Mouse (Mus musculus): ENCODE results near the gene Lyrm9. TPM values are rescaled to one million over a fixed set of nuclear protein-coding genes. Genes with fewer than 3 reads are reported as not detected.
A peak's percentile ranks its signal among the peaks of the same experiment; 100 is the strongest.
"Not testable (repeated sequence)": the region's sequence is repeated elsewhere in the genome, so short reads cannot be mapped to it uniquely, and the experiment has no call there.

The Lyrm9 gene
- polyA plus RNA-seq, 1 experiment from 2014 or later: 30.4 TPM

DNA sequence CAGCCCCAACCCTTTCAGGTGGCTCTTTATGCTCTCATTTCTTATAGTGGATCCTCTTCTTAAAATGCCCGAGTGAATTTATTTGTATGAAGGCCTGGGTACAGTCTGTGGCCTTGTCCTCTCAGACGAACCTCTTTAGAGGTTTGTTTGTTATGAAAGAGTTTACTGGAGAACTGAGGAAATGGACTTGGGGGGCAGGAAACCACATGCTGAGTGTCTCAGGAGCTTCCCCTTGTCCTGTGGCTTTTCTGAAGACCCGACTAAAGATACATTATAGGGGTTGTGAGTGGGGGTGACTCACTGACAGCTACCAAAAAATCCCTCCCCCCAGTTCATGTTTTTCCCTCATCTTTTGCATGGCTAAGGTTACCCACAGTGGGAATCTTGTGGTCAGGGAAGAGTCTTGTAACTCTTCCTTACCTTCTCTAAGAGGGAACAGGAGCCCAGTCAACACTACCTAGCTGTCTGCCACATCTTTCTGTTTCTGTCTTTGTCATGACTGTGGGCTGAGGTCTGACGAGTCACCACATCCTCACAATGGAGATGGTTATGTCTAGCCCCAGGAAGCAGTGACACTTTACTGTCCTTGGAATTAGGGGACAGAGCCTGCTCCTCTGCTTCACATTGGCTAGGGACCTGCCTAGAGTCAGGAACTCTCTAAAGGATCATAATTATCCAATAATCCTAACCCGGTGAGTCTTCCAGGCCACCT lies 38.3 kb downstream of the Lyrm9 start:
- no peak overlapping the region for H3K4me2 ChIP-seq
- WGBS: 78% methylated on average over 5 of the region's 5 CpGs
- H3K27ac ChIP-seq: no peak overlapping the region
- no peaks in the 10 kb centered on the region for H3K9me3 ChIP-seq
- no peak for ATAC-seq (ENCODE audit: low FRiP score)
- H3K36me3 ChIP-seq: no peaks in the 10 kb centered on the region
- H3K4me1 ChIP-seq (replicated peaks): no peaks in the 10 kb centered on the region
- no peak overlapping the region for H3K9ac ChIP-seq
- no peaks in the 10 kb centered on the region for H3K27me3 ChIP-seq
- no peak overlapping the region for H3K4me3 ChIP-seq

- Histone ChIP-seq H3K4me1 (replicated peaks) (no peaks in the 10 kb centered on the region), H3K4me2 (no peak overlapping the region), H3K9me3 (no peaks in the 10 kb centered on the region), H3K27me3 (no peaks in the 10 kb centered on the region), H3K36me3 (no peaks in the 10 kb centered on the region), H3K9ac (no peak overlapping the region), H3K4me3 (no peak overlapping the region), H3K27ac (no peak overlapping the region)
- 78% methylated on average over 2 of the region's 2 CpGs for WGBS
- no peak for ATAC-seq (ENCODE audit: low FRiP score)
These were observed 38.9 kb downstream of the Lyrm9 start for GRCm38 (mm10) chr11:78865314-78865713.

- no peaks in the 10 kb centered on the region for H3K4me1 ChIP-seq (replicated peaks)
- H3K9me3 ChIP-seq: no peaks in the 10 kb centered on the region
- WGBS: 90% methylated on average over 3 of the region's 3 CpGs
- no peaks in the 10 kb centered on the region for H3K27me3 ChIP-seq
- H3K4me2 ChIP-seq: no peak overlapping the region
- H3K36me3 ChIP-seq: no peaks in the 10 kb centered on the region
- no peak overlapping the region for H3K27ac ChIP-seq
- ATAC-seq (ENCODE audit: low FRiP score): no peak
- H3K4me3 ChIP-seq: no peak overlapping the region
- H3K9ac ChIP-seq: no peak overlapping the region
These were observed 40.1 kb downstream of the Lyrm9 start for GRCm38 (mm10) chr11:78866486-78866885.

DNA sequence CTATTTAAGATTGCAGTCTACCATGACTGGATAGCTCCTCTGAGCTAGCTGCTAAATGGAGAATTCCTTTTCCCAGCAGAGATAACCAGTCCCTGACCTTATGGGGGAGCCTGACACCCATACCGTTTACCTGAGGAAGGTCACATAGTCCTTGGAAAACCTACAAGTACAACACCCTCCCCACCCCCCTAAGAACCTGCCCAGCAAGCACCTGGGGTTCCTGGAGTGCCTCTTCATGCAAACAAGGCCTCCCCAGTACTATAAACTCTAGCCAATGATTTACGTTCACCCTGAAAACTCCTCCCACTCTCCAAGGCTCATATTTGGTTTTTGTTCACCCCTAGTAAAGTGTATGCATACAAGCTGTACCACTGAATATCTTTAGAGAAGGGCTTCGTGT lies 41.3 kb downstream of the Lyrm9 start:
- H3K9me3 ChIP-seq: no peaks in the 10 kb centered on the region
- no peaks in the 10 kb centered on the region for H3K27me3 ChIP-seq
- no peaks in the 10 kb centered on the region for H3K36me3 ChIP-seq
- H3K4me1 ChIP-seq (replicated peaks): no peaks in the 10 kb centered on the region
- 77% methylated on average over 3 of the region's 3 CpGs for WGBS
- no peak overlapping the region for H3K9ac ChIP-seq
- H3K27ac ChIP-seq: no peak overlapping the region
- H3K4me2 ChIP-seq: no peak overlapping the region
- no peak overlapping the region for H3K4me3 ChIP-seq
- ATAC-seq (ENCODE audit: low FRiP score): no peak

- not testable (repeated sequence) for H3K4me1 ChIP-seq (replicated peaks); H3K27me3 ChIP-seq; H3K4me3 ChIP-seq; H3K36me3 ChIP-seq; ATAC-seq (ENCODE audit: low FRiP score); H3K27ac ChIP-seq; H3K9me3 ChIP-seq; H3K4me2 ChIP-seq; H3K9ac ChIP-seq
- 95% methylated on average over 8 of the region's 8 CpGs for WGBS
These were observed 42.8 kb downstream of the Lyrm9 start for GRCm38 (mm10) chr11:78869205-78869604.

DNA sequence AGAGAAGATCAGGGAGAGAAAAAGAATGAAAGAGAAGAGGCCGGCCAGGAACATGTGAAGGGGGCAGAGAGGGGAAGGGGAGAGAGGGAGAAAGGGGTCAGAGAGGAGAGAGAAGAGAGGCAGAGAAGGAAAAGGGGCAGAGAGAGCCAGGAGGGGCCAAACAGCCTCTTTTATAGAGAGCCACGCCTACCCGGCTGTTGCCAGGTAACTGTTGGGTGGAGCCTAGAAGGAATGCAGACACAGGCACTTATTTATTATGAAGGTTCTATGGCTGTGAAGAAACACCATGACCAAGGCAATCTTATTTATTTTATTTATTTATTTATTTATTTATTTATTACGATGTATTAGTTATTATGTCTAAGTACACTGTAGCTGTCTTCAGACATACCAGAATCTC lies 44.5 kb downstream of the Lyrm9 start:
- Histone ChIP-seq H3K27ac (no peak overlapping the region), H3K4me3 (no peak overlapping the region), H3K27me3 (no peaks in the 10 kb centered on the region), H3K9me3 (no peaks in the 10 kb centered on the region), H3K4me1 (replicated peaks) (no peaks in the 10 kb centered on the region), H3K9ac (no peak overlapping the region), H3K36me3 (no peaks in the 10 kb centered on the region), H3K4me2 (no peak overlapping the region)
- no peak for ATAC-seq (ENCODE audit: low FRiP score)
- 83% methylated on average over 4 of the region's 4 CpGs for WGBS

DNA sequence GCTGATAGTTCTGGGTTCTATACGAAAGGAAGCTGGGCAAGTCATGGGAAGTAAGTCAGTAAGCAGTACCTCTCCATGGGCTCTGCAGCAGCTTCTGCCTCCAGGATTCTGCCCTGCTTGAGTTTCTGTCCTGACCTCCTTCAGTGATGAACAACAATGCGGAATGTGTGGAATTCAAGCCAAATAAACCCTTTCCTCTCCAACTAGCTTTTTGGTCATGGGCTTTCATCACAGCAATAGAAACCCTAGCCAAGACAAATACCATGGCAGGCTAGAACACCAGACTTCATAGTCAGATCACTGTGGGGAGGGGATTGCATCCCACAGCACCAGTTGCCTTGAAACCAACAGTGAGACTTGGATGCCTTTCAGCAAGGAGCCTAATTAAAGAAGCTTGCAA lies 46.4 kb downstream of the Lyrm9 start:
- Histone ChIP-seq H3K27me3 (no peaks in the 10 kb centered on the region), H3K4me2 (no peak overlapping the region), H3K9ac (no peak overlapping the region), H3K4me1 (replicated peaks) (no peaks in the 10 kb centered on the region), H3K27ac (no peak overlapping the region), H3K9me3 (no peaks in the 10 kb centered on the region), H3K36me3 (no peaks in the 10 kb centered on the region), H3K4me3 (no peak overlapping the region)
- 64% methylated on average over 2 of the region's 2 CpGs for WGBS
- no peak for ATAC-seq (ENCODE audit: low FRiP score)

DNA sequence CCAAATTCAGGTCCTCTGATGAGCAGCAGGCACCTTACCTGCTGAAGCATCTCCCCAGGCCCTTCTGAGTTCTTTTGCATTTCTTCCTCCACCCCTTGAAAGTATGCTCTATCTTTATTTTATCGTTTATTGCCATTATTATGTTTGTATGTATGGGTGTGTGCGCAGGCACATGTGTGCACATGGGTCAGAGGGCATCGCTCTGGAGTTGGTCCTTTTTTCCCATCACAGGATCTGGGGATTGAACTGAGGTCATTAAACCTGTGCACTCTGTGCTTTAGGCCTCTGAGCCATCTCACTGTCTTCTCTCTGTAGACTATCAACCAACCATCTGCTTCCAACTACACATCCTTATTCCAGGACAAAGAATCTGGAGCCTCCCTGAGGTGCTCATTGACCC lies 53.3 kb downstream of the Lyrm9 start:
- H3K4me2 ChIP-seq: no peak overlapping the region
- H3K4me3 ChIP-seq: no peak overlapping the region
- H3K4me1 ChIP-seq (replicated peaks): no peaks in the 10 kb centered on the region
- WGBS: 94% methylated on average over 3 of the region's 3 CpGs
- no peak for ATAC-seq (ENCODE audit: low FRiP score)
- H3K9me3 ChIP-seq: no peaks in the 10 kb centered on the region
- no peak overlapping the region for H3K27ac ChIP-seq
- H3K27me3 ChIP-seq: no peaks in the 10 kb centered on the region
- H3K9ac ChIP-seq: no peak overlapping the region
- H3K36me3 ChIP-seq: no peaks in the 10 kb centered on the region

DNA sequence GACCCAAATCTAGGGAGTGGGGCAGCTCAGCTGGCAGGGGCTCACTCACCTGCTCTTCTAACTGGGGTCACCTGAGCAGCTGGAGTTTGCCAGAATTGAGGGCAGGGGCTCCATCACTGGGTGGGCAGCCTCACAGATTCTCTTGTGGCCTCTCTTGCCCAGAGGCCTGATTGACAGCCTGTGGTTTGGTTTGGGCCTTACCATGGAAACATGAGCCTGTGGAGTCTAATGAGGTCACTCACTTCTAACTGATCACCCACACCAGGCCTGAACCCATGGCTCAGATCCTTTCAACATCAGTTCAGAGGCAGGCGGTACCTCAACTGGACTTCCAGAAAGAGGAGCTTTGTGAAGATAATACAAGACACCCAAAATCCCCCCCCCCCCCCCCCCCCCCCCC lies 60.3 kb downstream of the Lyrm9 start:
- H3K4me1 ChIP-seq (replicated peaks): peaks cover 17% of the 10 kb centered on the region
- H3K4me3 ChIP-seq: no peak overlapping the region
- H3K4me2 ChIP-seq: 0 out of 2 replicates have a peak overlapping the region, but pooled peaks have one; percentile 6
- no peaks in the 10 kb centered on the region for H3K9me3 ChIP-seq
- no peaks in the 10 kb centered on the region for H3K36me3 ChIP-seq
- H3K27me3 ChIP-seq: no peaks in the 10 kb centered on the region
- ATAC-seq (ENCODE audit: low FRiP score): 0 out of 2 replicates have a peak, but pooled peaks have one; percentile 21
- H3K9ac ChIP-seq: no peak overlapping the region
- H3K27ac ChIP-seq: peak overlapping the region; percentile 82
- WGBS: 41% methylated on average over 1 of the region's 1 CpGs

DNA sequence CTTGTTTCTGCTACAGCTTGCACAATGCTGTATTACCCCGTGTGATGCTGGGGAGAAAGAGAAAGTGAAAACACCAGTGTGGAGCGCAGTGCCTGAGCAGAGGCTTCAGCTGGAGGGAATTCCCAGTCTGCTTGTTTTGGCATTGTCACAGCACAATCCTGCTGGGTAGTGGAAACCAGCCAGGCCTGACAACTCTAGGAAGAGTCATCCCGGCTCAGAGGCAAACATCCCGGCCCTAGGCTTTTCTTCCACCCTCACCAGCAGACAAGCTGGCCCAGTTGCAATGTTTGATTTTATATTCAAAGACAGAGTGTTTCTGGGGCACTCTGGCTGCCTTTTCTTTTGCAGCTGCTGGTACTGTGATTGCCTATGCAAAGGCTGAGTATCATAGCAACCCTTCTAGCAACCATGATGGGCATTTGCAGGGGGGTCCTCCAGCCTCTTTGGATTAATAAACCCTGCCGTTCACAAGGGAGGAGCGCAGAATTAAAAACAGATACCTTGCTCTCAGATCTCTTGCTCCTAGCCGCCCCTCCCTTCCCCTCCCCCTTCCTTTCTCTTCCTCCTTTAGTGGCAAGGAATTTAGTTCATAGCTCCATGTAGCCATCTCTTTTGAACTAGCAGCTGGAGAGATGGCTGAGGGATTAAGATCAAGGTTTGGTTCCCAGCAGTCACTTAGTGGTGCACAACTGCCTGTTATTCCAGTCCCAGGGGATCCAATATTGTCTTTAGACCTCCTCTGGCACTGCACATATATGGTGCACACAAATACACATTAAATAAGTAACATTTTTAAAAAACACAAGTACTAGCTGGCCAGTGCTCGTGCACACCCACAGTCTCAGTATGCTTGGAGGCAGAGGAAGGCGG lies 61.0 kb downstream of the Lyrm9 start:
- Histone ChIP-seq H3K36me3 (no peaks in the 10 kb centered on the region), H3K9ac (peak overlapping the region; percentile 55), H3K27ac (peak overlapping the region; percentile 82), H3K4me1 (replicated peaks) (peaks cover 17% of the 10 kb centered on the region), H3K27me3 (no peaks in the 10 kb centered on the region), H3K4me3 (no peak overlapping the region), H3K4me2 (peak overlapping the region; percentile 6; the same call in 1 of the 2 replicates), H3K9me3 (no peaks in the 10 kb centered on the region)
- WGBS: 24% methylated on average over 9 of the region's 9 CpGs
- peak; percentile 86 for ATAC-seq (ENCODE audit: low FRiP score)

DNA sequence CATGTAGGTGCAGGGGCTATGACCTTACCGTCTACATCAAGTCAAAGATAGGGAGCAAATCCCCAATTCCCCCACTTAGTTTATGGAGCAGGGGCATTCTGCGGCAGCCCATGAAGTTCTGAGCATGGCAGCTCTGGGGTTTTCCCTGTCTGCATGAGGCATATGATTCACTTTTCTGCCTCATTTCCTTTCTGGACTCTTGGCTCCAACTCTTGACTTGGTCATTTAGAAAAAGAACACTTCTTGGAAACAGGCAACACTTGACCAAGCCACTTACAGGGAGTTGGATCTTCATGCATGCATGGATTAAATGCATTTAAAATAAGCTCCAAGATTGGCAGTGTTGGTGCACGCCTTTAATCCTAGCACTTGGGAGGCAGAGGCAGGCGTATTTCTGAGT lies 62.8 kb downstream of the Lyrm9 start:
- H3K4me1 ChIP-seq (replicated peaks): peaks cover 17% of the 10 kb centered on the region
- 94% methylated on average over 4 of the region's 4 CpGs for WGBS

More for the DNA sequence above, 62.8 kb downstream of the Lyrm9 start:
- H3K9me3 ChIP-seq: no peaks in the 10 kb centered on the region
- no peak overlapping the region for H3K9ac ChIP-seq
- H3K36me3 ChIP-seq: no peaks in the 10 kb centered on the region
- H3K4me3 ChIP-seq: no peak overlapping the region
- no peaks in the 10 kb centered on the region for H3K27me3 ChIP-seq
- no peak overlapping the region for H3K4me2 ChIP-seq
- ATAC-seq (ENCODE audit: low FRiP score): no peak
- H3K27ac ChIP-seq: no peak overlapping the region
